In genomic region chr12:111572406-111572805, GRCm38 (mm10) we compare ENCODE assay signal across 18 mouse cellular contexts. TPM values are rescaled to one million over a fixed set of nuclear protein-coding genes. Genes with fewer than 3 reads are reported as not detected.
DNase-seq lines count a peak whose midpoint lies in the region; ATAC-seq lines count a peak whose summit lies in the region.
"Had no signal": no experiment of that assay in that cellular context is flagged by ENCODE, and none has a peak within 500 bp of the region (broad histone marks: within the 10 kb centered on the region; RNA-seq: fewer than 3 reads in every experiment).

No protein-coding gene starts in this region.

- no peaks in the 10 kb centered on the region for H3K27me3 ChIP-seq in hindbrain, embryonic 13.5 days
- no peaks in the 10 kb centered on the region for H3K27me3 ChIP-seq in hindbrain, embryonic 10.5 days (ENCODE audit: insufficient read depth, poor library complexity, severe bottlenecking)
- no peaks in the 10 kb centered on the region for H3K27me3 ChIP-seq in neural tube, embryonic 12.5 days (replicated peaks)
- H3K27me3 ChIP-seq in heart, embryonic 12.5 days (replicated peaks) = no peaks in the 10 kb centered on the region
- H3K27me3 ChIP-seq: stomach, embryonic 15.5 days had no signal

- peak overlapping the region; percentile 69; the same call in 1 of the 2 replicates for H3K9ac ChIP-seq in hindbrain, embryonic 13.5 days
- no peak overlapping the region for H3K9ac ChIP-seq in neural tube, embryonic 12.5 days
- H3K9ac ChIP-seq in heart, embryonic 12.5 days = no peak overlapping the region
- H3K9ac ChIP-seq: liver, embryonic 15.5 days; stomach, embryonic 15.5 days had no signal

- peak overlapping the region; percentile 84; the same call in 1 of the 2 replicates for H3K4me2 ChIP-seq in hindbrain, embryonic 13.5 days
- peak overlapping the region; percentile 97; the same call in 1 of the 2 replicates for H3K4me2 ChIP-seq in neural tube, embryonic 12.5 days (replicated peaks)
- no peak overlapping the region for H3K4me2 ChIP-seq in heart, embryonic 12.5 days
- H3K4me2 ChIP-seq: heart, embryonic 11.5 days; stomach, embryonic 15.5 days had no signal

- H3K27ac ChIP-seq in hindbrain, embryonic 13.5 days = no peak overlapping the region
- no peak overlapping the region for H3K27ac ChIP-seq in hindbrain, embryonic 10.5 days
- no peak overlapping the region for H3K27ac ChIP-seq in neural tube, embryonic 12.5 days
- H3K27ac ChIP-seq in heart, embryonic 12.5 days (ENCODE audit: poor library complexity, severe bottlenecking) = no peak overlapping the region
- H3K27ac ChIP-seq: liver, embryonic 15.5 days; stomach, embryonic 15.5 days had no signal

- WGBS in hindbrain, embryonic 13.5 days = 82% methylated on average over 7 of the region's 7 CpGs
- WGBS in hindbrain, embryonic 10.5 days = 81% methylated on average over 7 of the region's 7 CpGs
- 77% methylated on average over 7 of the region's 7 CpGs for WGBS in neural tube, embryonic 12.5 days
- 63% methylated on average over 7 of the region's 7 CpGs for WGBS in heart, embryonic 12.5 days

- H3K4me1 ChIP-seq in hindbrain, embryonic 13.5 days (replicated peaks) = peaks cover 35% of the 10 kb centered on the region
- H3K4me1 ChIP-seq in hindbrain, embryonic 10.5 days (replicated peaks) = peaks cover 35% of the 10 kb centered on the region
- H3K4me1 ChIP-seq in neural tube, embryonic 12.5 days = peaks cover 23% of the 10 kb centered on the region
- H3K4me1 ChIP-seq in heart, embryonic 12.5 days (replicated peaks) = peaks cover 23% of the 10 kb centered on the region

- H3K36me3 ChIP-seq in hindbrain, embryonic 13.5 days = no peaks in the 10 kb centered on the region
- H3K36me3 ChIP-seq in hindbrain, embryonic 10.5 days = peaks cover 4% of the 10 kb centered on the region; the same call in 1 of the 2 replicates
- H3K36me3 ChIP-seq in neural tube, embryonic 12.5 days = no peaks in the 10 kb centered on the region
- H3K36me3 ChIP-seq in heart, embryonic 12.5 days = no peaks in the 10 kb centered on the region
- H3K36me3 ChIP-seq: liver, embryonic 15.5 days; stomach, embryonic 15.5 days had no signal

- no peak overlapping the region for H3K4me3 ChIP-seq in hindbrain, embryonic 13.5 days
- no peak overlapping the region for H3K4me3 ChIP-seq in hindbrain, embryonic 10.5 days
- H3K4me3 ChIP-seq in neural tube, embryonic 12.5 days = no peak overlapping the region
- H3K4me3 ChIP-seq in heart, embryonic 12.5 days = no peak overlapping the region
- H3K4me3 ChIP-seq: liver, embryonic 15.5 days; stomach, embryonic 15.5 days had no signal

- ATAC-seq in hindbrain, embryonic 13.5 days (ENCODE audit: low FRiP score) = no peak
- ATAC-seq in neural tube, embryonic 12.5 days (ENCODE audit: low FRiP score, low read depth) = no peak
- ATAC-seq in heart, embryonic 12.5 days (ENCODE audit: insufficient number of reproducible peaks, low FRiP score) = no peak
- ATAC-seq: activated CD4-positive, CD25-positive, alpha-beta regulatory T cell, adult 4 months; intestine, postnatal 0 days had no signal

- no peak for DNase-seq in hindbrain, embryonic 10.5 days (ENCODE audit: low spot score)
- DNase-seq in neural tube, embryonic 10.5 days (ENCODE audit: extremely low spot score, low spot score) = no peak
- DNase-seq in kidney, postnatal 10 days = peak; percentile 69
- no peak for DNase-seq in urinary bladder, postnatal 4 days (ENCODE audit: low spot score in 2 of 2)
- DNase-seq: adrenal gland, postnatal 36 days; cerebellum, postnatal 10 days; gastrocnemius, postnatal 25 days; heart, postnatal 36 days; lung, postnatal 14 days; thymus, postnatal 14 days had no signal

- H3K9me3 ChIP-seq in hindbrain, embryonic 13.5 days = no peaks in the 10 kb centered on the region
- no peaks in the 10 kb centered on the region for H3K9me3 ChIP-seq in hindbrain, embryonic 10.5 days
- no peaks in the 10 kb centered on the region for H3K9me3 ChIP-seq in neural tube, embryonic 12.5 days
- no peaks in the 10 kb centered on the region for H3K9me3 ChIP-seq in heart, embryonic 12.5 days (replicated peaks)
- H3K9me3 ChIP-seq: liver, embryonic 15.5 days; stomach, embryonic 15.5 days had no signal

RNA-seq across cellular contexts. Expression of gene Mark3, which starts 1.9 kb away (rescaled TPM):
- polyA plus RNA-seq in hindbrain, embryonic 13.5 days (2015; fragmentation: Nextera tagmentation; extraction: Ambion mirVana) = 50.6 and 50.9 TPM in 2 replicates
- polyA plus RNA-seq in hindbrain, embryonic 10.5 days (2016; fragmentation: Nextera tagmentation; extraction: Ambion mirVana) = 49.3 and 52.7 TPM in 2 replicates
- 84.3 and 88.3 TPM in 2 replicates for polyA plus RNA-seq in neural tube, embryonic 12.5 days (2016; fragmentation: Nextera tagmentation; extraction: Ambion mirVana)
- 51.0 and 53.7 TPM in 2 replicates for polyA plus RNA-seq in heart, embryonic 12.5 days (2016; fragmentation: Nextera tagmentation; extraction: Ambion mirVana)

RNA-seq across cellular contexts. Expression of gene Eif5, which starts 34.6 kb away (rescaled TPM):
- polyA plus RNA-seq in hindbrain, embryonic 13.5 days (2015; fragmentation: Nextera tagmentation; extraction: Ambion mirVana) = 630 TPM in 2 replicates
- polyA plus RNA-seq in hindbrain, embryonic 10.5 days (2016; fragmentation: Nextera tagmentation; extraction: Ambion mirVana) = 570 and 710 TPM in 2 replicates
- polyA plus RNA-seq in neural tube, embryonic 12.5 days (2016; fragmentation: Nextera tagmentation; extraction: Ambion mirVana) = 650 and 706 TPM in 2 replicates
- polyA plus RNA-seq in heart, embryonic 12.5 days (2016; fragmentation: Nextera tagmentation; extraction: Ambion mirVana) = 510 TPM in 2 replicates
